Mouse (Mus musculus) gastrocnemius, adult 8-10 months (tissue): ENCODE measurements around the gene Nrxn3. TPM values are rescaled to one million over a fixed set of nuclear protein-coding genes. Genes with fewer than 3 reads are reported as not detected.

Source experiments
- DNase-seq, 2 experiments: peaks; one replicate each; pipeline ENCODE4 v3.0.0; 2022; ENCODE audit warnings: low spot score in 2 of 2
- total RNA-seq, 4 experiments: library from RNA; stranded (reverse); gene quantifications; 2 replicates each; pipeline ENCODE4 v1.2.4; 2022

The Nrxn3 gene
- total RNA-seq, 4 experiments from 2014 or later: 0.05 to 0.25 (median 0.13) TPM

DNA sequence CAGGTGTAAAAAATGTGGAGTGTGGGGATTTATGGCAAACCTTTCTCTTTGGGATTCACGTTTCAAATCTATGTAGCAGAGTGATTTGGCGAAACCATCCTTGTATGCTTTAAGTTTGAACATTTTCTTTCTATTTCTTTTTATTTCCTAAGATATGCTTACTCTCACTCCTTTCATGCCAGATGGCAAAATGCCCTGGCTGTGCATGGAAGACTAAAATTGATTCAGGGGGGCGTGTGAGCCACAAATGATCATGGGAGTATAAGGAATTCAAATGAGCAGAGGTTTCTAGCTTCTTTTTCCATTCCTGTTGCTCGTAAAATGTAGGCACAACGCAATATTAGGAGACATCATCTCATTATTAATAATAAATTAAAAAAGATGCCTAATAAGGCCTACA is 1211.0 kb downstream of the Nrxn3 start:
- no peak for DNase-seq

DNA sequence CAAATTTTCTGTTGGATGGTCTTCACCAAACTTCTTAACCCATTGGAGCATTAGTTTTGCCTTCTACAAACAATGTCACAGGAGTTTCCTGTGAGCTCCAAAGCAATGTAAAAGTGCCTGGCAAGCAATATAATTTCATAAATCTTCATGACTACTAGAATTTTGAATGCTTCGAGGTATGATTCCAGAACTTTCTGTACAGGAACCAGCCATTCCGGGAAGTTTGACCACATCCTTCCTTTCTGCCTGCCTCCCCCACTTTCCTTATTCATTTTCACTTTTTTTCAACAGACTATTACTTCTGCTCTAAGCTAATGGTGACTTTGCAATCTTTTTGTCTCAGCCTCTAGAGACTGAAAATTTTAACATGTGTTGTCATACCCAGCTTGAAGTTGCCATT is 1218.1 kb downstream of the Nrxn3 start:
- no peak for DNase-seq

DNA sequence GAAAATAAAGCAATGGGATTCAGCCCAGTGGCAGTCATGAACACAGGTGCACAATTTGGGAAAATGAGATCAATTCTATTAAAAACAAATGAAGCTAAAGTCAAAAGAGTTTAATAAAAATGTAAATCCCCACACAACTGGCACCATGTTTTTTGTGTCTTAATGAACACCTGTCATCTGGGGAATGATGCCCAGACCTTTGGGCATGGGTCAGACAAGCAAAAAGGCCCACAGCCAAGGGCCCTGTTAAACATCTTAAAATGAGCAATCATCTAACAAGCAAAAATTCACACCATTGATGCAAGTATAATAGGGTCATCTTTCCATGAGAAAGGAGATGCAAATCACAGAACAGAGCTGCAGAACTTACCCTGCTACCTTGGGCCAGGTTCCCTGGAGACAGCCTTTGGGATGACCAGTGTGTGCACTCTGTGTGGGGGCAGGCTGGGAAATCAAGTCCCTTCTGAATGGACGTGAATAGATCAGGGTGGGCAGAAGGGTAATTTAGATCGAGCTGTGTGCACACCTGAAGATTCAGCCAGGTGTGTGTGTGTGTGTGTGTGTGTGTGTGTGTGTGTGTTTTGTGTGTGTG is 1223.3 kb downstream of the Nrxn3 start:
- no peak for DNase-seq

DNA sequence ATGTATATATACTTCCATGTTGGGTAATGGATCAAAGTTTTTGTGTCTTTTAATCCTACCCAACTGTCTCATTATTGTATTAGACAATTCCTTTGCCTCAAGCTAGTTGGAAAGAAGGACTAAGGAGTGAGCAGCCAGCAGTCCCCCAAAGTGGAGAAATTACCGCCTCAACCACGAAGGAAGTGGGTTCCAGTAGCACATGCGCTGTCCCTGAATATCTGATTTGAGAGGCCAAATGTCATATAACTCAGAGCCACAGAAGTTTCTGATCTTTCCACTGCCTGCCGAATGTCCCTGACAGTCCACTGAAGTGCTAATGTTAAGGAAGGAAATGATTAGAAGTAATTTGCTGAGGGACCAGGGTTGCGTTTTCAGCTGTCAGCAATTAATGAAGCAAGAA is 1223.8 kb downstream of the Nrxn3 start:
- DNase-seq: no peak

DNA sequence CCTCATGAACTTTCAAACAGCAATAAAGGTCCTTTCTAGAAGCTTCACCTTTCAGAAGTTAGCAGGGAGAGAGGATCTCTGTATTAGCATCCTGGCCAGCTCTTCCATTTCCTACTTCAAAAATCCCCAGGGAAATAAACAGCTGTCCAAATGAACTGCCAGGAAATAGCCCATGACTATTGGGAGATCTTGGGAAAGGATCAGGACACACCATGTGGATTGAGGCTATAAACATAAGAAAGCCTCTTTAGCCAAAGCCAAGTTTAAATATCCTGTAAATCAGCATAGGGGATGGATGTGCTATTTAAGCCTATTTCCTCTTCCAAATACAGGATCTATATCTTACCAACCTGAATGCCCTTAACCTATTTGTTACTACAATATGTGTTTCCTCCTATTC is 1230.6 kb downstream of the Nrxn3 start:
- no peak for DNase-seq

DNA sequence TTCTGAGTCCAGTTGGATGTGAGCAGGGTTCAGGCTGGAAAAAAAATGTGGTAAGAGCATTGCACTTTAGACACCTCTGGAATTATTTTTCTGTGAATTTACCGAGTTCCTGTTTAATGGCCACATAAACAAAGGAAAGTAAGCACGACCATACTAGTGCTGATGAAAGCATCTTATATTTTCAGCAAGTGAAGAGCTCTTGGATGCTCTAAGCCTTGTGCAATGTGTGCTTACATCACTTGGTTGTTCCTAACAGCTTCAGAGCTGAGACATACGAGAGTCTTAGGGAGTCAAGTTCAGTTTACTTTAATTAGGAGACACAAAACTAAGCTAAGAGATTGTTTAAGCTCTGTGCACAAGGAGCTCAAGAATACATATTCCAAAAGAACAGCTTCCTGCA is 1231.0 kb downstream of the Nrxn3 start:
- no peak for DNase-seq

DNA sequence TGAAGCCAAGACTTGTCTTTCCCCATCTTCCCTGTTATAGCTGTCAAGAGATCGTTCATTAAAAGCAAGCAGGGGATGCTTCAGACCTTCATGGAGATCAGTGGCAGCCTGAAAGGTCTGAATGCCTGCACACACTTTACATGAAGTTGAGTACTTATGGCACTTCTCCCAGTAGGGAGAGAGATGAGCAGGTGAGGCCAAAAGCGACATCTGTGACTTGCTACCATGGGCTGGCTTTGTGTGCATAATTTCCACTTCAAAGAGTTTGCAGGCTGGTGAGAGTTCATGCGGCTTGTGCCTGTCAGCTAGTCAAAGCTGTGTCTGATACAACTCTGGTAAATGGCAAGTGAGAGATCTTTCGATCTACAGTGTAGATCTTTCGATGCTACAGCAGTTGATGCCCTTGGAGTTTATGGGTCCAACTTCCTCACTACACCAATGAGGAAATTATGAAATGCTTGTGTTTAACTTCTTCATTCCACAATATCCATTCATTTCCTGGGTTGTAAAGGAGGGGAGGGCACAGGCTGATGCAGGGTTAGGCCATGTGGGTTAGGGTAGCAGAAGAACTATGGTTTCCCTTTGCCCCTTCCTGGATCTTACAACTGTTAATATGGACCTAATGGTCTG is 1231.9 kb downstream of the Nrxn3 start:
- DNase-seq: no peak

DNA sequence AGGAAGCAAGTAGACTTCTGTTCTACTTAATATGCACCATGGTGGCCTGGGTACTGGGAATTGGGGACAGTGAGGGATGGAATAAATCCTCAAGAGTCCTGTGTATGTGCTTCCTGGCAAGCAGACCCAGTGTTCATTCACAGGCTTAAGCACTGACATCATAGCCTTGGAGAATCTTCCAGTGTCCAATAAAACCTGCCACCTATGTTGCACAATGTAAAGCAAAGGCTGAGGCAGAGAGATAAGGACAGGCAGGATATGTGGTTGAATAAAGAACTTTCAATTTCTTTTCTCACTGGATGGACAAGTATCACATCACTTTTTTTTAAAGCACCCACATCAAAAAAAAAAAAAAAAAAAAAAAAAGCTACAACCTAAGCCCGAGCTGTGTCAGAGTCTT is 1240.4 kb downstream of the Nrxn3 start:
- no peak for DNase-seq

DNA sequence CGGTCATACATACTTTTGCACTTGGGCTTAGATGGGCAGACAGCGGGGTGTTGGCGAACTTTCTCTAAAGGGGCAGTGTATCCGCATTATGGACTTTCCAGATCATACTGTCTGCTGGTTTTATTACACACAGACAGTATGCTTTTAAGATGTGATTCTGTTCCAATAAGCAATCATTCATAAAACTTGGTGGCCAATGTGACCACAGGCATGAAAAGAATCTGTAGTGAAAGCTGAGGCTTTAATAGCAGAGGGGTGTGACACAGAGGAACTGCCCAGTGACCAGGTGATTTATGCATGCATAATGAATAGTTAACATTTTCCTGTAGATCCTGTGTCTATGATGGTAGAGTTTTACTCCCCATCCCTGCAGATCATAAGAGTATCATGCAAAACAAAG is 1254.0 kb downstream of the Nrxn3 start:
- no peak for DNase-seq

DNA sequence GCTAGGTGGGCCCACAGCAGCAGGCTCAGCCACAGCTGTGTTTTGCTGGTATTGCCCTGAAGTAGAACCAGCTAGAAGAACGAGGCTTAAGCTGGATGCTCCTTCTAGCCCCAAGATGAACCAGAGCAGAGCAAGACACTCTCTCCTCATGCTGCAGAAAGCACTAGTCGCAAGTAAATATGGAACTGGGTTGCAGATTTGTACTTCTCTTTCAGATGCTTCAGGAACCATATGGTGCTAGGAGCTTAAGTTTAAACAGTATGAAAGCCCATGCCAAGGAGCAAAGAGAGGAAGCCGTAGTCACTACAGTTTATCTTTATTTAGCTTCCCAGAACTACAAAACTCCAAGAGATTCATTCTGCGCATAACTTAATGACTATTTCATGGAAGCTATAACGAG is 1254.8 kb downstream of the Nrxn3 start:
- DNase-seq: no peak

DNA sequence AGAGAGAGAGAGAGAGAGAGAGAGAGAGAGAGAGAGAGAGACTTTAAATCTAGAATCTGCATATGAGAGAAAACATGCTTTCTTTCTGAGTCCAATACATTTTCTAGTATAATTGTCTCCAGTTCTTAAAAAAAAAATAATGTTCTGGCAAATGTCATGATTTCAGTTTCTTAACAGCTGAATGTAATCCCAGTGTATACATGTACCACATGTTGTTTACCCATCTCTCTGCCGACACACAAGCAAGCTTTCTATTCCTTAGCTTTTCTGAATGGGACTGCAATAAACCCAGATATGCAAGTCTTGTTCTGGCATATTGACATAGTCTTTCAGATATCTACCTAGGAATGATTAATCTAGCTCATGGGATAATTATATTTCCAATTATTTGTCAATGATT is 1256.5 kb downstream of the Nrxn3 start:
- DNase-seq: no peak

DNA sequence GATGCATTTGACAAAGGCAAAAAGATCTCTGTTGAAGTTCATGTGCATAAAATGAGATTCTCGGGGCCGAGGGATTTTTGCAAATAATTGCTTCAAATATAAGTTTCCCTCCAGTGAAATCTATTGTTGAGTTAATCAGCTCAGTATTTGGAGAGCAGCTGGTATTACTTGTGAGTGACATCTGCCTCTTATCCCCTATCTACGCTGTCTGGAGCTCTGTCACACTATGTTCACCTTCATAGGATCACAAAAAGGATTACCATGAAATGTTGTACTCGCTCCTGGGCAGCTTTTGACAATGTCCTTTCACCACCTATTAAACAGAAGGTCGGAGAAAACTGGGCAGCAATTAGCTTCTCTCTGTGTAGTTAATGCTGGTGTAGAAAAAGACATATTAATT is 1259.8 kb downstream of the Nrxn3 start:
- DNase-seq: no peak

DNA sequence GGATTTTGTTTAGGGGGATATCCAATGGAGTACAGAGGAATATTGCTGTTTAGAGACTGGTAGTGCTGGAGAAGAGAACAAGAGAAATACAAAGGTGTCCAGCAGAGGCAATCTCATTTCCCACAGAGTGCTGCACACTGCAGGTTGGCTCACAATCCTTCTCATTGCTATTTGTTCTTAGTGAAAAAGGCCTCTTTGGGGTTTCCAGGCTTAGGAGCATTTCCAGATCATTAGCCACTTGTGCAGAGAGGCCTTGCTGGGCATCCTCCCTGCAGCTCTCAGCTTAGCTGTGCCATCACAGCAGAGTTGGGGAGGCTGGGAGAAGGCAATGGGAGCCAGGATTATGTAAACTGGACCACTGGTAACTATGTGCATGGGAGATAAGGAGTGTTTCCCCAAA is 1260.7 kb downstream of the Nrxn3 start:
- no peak for DNase-seq

DNA sequence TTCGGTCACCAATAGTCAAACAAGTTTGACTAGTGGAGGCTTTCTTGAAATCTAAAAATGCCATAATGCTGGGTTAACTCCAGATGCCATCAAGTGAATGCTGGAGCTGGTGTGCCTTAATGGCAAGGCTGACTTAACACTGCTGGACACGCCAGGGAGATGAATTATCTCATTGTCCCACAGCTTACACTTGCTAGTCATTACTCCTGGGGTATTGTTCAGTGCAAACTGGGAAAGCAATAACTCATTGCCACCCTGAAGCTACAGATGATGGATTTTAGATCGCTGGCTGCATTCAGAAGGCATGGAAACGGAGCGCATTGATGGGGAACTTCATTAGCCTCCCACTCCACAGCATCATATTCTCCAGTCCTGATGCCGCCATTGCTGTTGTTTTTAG is 1263.5 kb downstream of the Nrxn3 start:
- no peak for DNase-seq

DNA sequence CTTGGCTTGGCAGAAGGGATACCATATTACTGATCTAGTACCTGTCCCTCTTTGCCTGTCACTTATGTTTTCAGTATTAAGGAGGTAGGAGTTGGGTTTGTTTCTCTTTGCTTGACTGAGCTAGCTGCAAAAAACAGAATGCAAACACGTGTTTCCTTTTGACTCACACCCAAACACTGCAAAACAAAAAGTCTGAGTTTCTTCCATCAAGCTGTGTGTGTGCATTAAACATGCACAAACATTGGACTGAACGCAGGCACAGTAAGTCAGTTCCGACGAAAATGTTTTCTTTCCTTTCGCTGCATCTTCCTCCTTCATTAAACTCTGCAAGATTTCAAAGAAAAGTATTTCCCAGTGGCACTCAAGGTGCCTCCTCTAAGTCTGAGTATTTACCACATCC is 1270.6 kb downstream of the Nrxn3 start:
- DNase-seq: no peak

DNA sequence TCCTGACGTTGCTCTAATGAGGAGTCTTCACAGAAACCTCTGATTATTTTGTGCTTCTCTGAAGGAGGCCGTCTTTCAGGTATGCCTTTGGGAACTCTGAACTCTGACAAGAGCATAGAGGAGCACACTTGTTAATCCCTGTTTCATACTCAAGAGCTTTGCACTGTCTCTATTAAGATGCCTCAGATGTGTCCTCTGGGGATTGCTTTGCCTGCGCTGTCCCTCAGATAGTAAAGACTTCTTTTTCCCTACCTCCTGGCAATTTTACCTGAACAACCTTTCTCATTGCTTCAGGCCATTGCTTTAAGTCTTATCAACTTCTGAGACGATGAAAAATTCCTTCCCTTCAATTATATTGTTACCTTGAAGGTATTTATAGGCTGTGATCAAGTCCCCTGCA is 1272.7 kb downstream of the Nrxn3 start:
- no peak for DNase-seq

DNA sequence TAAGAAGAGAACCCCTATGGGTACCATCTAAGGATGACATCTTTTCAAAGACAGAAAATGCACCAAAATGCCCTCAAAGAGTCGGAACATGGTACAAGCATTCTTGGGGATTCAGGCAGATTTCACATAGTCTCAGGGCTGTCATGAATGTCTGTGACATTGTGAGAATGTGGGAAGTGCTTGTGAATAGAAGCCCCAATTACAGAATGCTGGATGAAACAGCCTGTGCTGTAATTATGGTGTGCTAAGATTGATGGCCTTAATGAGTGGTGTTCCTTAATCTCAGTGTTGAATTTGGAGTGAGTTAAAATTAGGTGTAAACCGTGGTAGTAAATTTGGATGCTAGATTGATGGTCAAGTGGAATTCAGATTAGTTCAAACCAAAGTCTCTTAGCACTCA is 1287.6 kb downstream of the Nrxn3 start:
- no peak for DNase-seq

DNA sequence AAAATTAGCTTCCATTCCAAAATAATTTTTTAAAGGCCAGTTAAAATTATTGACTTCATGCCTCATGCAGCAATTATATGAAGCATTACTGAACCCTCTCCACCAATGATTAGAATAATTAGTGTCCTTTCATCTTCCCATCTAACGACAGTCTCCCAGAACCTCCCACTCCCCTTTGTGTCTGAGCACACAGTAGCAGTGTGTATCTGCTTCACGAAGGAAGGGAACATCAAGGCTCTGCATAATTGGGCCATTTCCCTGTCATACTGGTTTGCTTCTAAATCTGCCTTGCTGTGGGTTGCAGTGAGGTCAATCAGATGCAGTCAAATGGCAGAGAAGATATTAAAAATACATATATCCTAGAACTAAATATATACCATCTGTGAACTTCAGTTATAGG is 1291.3 kb downstream of the Nrxn3 start:
- no peak for DNase-seq

DNA sequence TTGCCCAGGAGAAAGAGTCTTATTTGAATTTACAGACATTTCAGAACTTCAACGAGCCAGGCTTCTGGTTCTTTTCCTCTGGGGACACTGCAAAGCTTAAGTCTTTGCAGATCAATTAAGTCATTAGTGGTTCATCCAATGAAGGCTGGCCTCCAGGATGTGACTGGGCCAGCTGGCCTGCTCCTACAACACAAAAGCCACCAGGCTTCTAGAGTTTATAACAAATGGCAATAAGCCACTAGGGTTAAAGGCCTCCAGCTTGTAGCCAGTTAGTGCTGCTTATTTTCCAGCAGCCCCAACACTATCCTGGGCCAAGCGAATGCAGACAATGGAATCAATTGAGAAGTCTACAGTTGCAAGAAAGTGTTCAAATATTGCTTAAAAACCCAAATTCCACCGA is 1304.3 kb downstream of the Nrxn3 start:
- no peak for DNase-seq

DNA sequence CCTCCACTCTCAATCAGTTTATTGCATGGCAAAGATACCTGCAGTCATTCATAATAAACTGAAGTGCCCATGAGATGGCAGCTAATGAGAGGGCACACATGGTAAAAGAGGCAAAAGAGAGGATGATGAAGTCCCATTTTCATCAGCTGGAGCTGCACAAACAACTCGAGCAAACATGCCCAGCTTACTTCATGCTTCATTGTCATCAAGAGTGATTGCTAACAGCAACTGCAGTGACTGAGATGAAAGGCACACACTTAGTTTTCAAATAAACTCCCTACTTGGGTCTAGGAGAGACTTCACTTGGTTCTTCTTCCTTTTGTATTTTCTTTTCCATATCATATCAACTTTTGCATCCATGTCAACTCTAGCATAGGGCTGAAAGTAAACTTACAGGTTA is 1318.4 kb downstream of the Nrxn3 start:
- no peak for DNase-seq

DNA sequence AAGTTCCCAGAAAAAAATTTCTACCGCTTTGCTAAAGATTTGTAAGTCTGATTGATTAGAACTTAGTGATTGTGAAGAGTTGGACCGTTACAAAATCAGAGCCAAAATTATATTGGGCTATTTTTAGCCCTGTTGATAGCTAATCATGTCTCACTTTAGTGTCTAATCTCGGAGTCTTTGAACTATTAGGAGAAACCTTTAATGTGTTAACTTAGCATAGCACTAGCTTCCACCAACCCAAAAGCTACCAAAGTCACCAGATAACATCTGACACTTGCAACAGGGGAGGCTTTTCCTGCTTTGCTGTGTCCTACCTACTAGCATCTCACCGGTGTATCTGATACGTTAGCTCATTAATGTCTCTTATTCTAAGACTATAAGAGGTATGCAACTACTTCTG is 1333.6 kb downstream of the Nrxn3 start:
- DNase-seq: no peak

DNA sequence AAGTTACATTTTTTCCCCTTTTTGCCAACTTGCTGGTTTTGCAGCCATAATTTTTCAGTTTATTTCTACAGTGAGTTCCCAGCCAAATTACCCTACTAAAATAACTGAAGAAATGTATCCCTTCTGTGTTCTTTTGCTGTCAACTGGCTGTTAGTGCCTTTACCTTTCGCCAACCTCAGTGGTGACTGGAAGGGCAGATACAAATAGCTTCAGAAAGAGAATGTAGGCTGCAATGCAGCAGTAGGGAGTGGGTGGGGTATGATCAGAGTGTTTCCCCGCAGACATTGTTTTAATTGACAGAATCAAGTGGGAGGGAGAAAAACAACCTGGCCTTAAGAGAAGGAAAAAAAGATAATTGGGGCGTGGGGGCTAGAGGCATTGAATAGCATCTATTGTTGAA is 1337.1 kb downstream of the Nrxn3 start:
- DNase-seq: no peak

DNA sequence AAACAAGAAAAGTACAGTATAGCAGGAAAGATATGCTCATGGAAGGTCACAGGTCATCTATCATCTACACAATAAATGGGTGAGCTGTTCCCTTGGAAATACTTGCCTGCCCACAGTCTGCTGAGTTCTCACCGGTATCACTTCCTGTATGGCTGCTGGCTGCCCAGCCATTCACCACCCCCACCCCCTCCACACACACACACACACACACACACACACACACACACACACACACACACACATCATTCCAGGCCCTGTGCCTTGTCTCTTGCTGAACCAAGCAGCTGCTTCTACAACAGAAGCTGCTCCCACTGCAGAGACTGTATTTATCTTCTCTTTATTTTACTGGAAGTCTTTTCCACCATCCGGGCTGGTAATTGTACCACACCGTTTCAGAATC is 1338.6 kb downstream of the Nrxn3 start:
- no peak for DNase-seq

DNA sequence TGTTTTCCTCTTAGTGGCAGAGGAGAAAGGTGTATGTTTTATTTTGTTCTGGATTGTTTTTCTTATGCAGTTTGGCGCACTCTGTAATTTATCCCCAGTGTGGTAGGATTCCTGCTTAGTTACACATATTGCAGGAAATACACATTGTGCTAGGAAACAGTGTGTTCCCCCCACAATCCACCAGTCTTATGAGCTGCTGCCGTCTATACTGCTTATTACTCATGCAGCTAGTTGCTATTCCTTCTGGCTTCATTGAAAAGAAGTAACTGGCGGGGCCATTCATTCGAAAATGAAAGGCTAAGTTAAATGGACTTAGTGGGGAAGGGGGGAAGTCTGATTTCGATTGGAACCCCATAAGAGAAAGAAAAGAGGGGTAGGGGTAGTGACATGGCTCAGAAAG is 1339.5 kb downstream of the Nrxn3 start:
- DNase-seq: no peak
